Mouse (Mus musculus): ENCODE measurements around the gene Kitl. TPM values are rescaled to one million over a fixed set of nuclear protein-coding genes. Genes with fewer than 3 reads are reported as not detected.

Kitl gene
- total and polyA plus RNA-seq, 2 experiments from 2014 or later, result 52.8 to 86.6 TPM

DNA sequence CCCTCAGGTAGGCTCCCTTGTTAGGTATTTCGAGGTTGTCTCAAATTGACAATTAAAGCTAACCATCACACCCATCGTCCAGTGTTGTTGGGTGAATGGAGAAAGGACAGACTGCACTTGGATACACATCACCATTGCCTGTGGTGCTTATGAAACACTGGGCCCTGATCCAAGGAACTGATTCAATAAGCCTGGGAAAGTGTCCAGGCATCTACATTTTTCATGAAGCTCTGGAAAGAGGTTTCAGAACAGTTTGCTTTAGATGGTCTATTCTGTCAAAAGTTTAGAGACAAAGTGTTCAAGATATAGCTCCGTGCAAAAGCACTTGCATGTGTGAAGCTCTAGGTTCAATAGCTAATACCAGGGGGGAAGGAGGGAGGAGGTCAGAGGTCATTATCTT, 38.6 kb downstream of the Kitl start:
- Histone ChIP-seq H3K27me3 (ENCODE audit: insufficient read depth, low read length) (no peaks in the 10 kb centered on the region), H3K9ac (replicated peaks; ENCODE audit: low read length) (no peak overlapping the region), H3K4me3 (ENCODE audit: low read length) (no peak overlapping the region), H3K36me3 (ENCODE audit: insufficient read depth, low read length) (no peaks in the 10 kb centered on the region), H3K27ac (peak overlapping the region; percentile 20; the same call in 1 of the 2 replicates), H3K4me1 (ENCODE audit: insufficient read depth, low read length) (no peaks in the 10 kb centered on the region), H3K4me2 (ENCODE audit: low read depth, low read length) (no peak overlapping the region), H3K9me3 (ENCODE audit: low read length) (no peaks in the 10 kb centered on the region)
- WGBS, result 49% methylated on average over 3 of the region's 3 CpGs
- ATAC-seq (peak; percentile 49; the same call in 1 of the 2 replicates), DNase-seq (ENCODE audit: low spot score) (peak; percentile 65)
- TF ChIP-seq CTCF (IDR thresholded peaks at IDR 0.05; ENCODE audit: low read depth), result no peak

DNA sequence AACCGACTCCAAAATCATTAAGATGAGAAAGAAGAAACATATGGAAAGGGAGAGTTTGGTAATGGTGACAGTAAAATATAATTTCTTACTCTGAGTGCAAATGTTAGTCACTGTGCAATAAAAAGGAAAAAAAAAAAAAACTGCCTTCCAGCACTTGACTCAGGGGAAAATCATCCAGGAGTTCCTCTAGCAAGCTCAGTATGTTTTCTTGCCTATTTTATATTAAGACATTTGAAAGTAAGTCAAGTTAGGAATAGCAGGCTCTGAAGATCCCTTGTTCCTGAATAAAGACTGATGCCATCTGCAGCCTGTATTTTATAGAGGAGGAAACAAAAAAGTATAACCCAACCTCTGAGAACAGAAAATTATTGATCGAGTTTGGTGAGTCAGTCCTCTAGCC, 39.7 kb downstream of the Kitl start:
- H3K27me3 ChIP-seq (ENCODE audit: insufficient read depth, low read length), result no peaks in the 10 kb centered on the region
- no peak overlapping the region for H3K27ac ChIP-seq
- H3K4me1 ChIP-seq (ENCODE audit: insufficient read depth, low read length), result no peaks in the 10 kb centered on the region
- H3K36me3 ChIP-seq (ENCODE audit: insufficient read depth, low read length), result no peaks in the 10 kb centered on the region
- no peak overlapping the region for H3K9ac ChIP-seq (replicated peaks; ENCODE audit: low read length)
- no peak overlapping the region for H3K4me3 ChIP-seq (ENCODE audit: low read length)
- no peak overlapping the region for H3K4me2 ChIP-seq (ENCODE audit: low read depth, low read length)
- no peak for DNase-seq (ENCODE audit: low spot score)
- no peak for TF ChIP-seq CTCF (IDR thresholded peaks at IDR 0.05; ENCODE audit: low read depth)
- no peak for ATAC-seq
- 85% methylated on average over 2 of the region's 2 CpGs for WGBS
- H3K9me3 ChIP-seq (ENCODE audit: low read length), result no peaks in the 10 kb centered on the region

DNA sequence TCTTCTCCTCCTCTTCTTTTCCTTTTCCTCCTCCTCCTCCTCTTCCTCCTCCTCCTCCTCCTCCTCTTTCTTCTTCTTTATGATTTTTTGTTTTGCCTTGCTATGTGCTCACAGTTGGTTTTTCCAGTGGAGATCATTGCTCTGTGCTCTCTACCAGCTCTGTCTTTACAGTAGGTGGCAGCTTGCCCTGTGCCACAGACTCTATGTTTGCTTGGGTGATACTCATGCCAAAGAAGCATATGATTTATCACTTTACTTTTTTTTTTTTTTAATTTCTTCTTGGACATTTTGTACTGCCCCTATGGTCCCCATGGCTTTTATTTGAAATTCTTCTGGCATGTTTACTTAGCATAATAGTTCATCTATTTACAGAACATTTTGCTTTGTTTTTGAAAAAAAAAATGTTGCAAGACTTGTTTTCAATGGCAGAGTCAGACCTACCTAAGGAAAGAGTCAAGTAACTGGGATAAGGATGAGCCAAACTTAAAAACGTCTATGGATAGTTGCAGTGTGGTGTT, 41.7 kb downstream of the Kitl start:
- H3K27me3 ChIP-seq (ENCODE audit: insufficient read depth, low read length), result no peaks in the 10 kb centered on the region
- WGBS, result 67% methylated on average over 1 of the region's 1 CpGs

DNA sequence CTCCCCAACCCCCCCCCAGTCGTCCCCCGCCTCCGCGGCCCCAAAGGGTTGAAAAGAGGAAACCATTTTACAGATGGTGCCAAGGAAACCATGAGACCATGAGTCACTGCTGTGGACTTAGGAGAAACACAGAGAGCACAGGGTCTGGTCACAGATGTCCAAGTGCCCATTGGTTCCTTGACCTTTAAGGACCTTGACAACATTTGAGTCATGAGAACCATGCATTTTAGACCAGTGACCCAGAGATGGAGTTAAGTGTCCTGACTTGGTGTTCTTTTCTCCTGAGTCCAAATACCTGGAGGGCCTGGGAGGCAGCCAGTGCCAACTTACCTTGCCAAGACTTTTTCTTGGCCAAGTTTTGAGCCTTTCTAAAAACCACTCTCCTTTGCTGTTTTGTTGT, 43.9 kb downstream of the Kitl start:
- TF ChIP-seq CTCF (IDR thresholded peaks at IDR 0.05; ENCODE audit: low read depth), result no peak
- DNase-seq (ENCODE audit: low spot score) (no peak), ATAC-seq (no peak)
- Histone ChIP-seq H3K27me3 (ENCODE audit: insufficient read depth, low read length) (no peaks in the 10 kb centered on the region), H3K4me1 (ENCODE audit: insufficient read depth, low read length) (no peaks in the 10 kb centered on the region), H3K27ac (no peak overlapping the region), H3K9ac (replicated peaks; ENCODE audit: low read length) (no peak overlapping the region), H3K36me3 (ENCODE audit: insufficient read depth, low read length) (no peaks in the 10 kb centered on the region), H3K9me3 (ENCODE audit: low read length) (no peaks in the 10 kb centered on the region), H3K4me3 (ENCODE audit: low read length) (no peak overlapping the region), H3K4me2 (ENCODE audit: low read depth, low read length) (no peak overlapping the region)
- 82% methylated on average over 4 of the region's 4 CpGs for WGBS

More for the DNA sequence above, 41.7 kb downstream of the Kitl start:
- Histone ChIP-seq H3K27ac (no peak overlapping the region), H3K4me2 (ENCODE audit: low read depth, low read length) (no peak overlapping the region), H3K4me1 (ENCODE audit: insufficient read depth, low read length) (no peaks in the 10 kb centered on the region), H3K36me3 (ENCODE audit: insufficient read depth, low read length) (no peaks in the 10 kb centered on the region), H3K9ac (replicated peaks; ENCODE audit: low read length) (no peak overlapping the region), H3K4me3 (ENCODE audit: low read length) (no peak overlapping the region), H3K9me3 (ENCODE audit: low read length) (no peaks in the 10 kb centered on the region)
- no peak for DNase-seq (ENCODE audit: low spot score)
- TF ChIP-seq CTCF (IDR thresholded peaks at IDR 0.05; ENCODE audit: low read depth), result no peak
- no peak for ATAC-seq

DNA sequence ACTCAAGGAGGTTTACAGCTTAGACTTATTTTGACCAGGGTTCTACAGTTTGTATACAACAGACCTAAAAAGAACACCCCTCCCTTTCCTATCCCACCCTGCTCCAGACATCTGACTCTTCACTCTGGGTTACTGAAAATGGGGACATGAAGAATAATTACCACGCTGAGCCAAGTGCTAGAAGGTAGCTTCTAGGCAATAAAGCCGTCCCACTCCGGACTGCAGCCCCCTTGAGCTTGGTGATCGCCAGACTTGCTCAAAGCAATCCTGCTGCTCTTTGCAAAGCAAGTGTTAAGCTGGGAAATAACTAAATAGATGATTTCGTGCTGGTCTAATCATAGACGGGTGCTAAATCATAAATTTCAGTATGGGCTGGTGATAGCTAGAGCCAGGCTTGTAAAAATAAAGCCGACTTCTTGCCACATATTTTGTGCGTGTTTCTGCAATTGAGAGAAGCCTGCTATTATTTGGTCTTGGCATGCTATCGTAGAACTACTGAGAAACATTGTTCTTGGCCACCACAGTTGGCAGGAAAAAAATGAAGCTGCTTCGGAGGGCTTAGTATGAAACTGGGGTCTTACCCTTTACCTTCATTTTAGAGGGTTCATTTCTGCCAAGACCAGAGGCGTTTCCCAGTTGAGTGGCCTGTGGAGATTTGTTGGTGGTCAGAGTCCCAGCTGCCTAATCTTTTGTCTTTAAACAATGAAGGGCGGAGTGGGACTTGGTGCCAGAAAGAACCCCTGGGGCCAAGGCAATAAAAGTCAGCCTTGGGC, 50.3 kb downstream of the Kitl start:
- DNase-seq (ENCODE audit: low spot score), result peak; percentile 60
- Histone ChIP-seq H3K9me3 (ENCODE audit: low read length) (no peaks in the 10 kb centered on the region), H3K4me2 (ENCODE audit: low read depth, low read length) (peak overlapping the region; percentile 38), H3K9ac (replicated peaks; ENCODE audit: low read length) (no peak overlapping the region), H3K27me3 (ENCODE audit: insufficient read depth, low read length) (no peaks in the 10 kb centered on the region), H3K4me3 (ENCODE audit: low read length) (no peak overlapping the region), H3K4me1 (ENCODE audit: insufficient read depth, low read length) (no peaks in the 10 kb centered on the region), H3K27ac (peak overlapping the region; percentile 41; the same call in 1 of the 2 replicates), H3K36me3 (ENCODE audit: insufficient read depth, low read length) (no peaks in the 10 kb centered on the region)
- 13% methylated on average over 12 of the region's 12 CpGs for WGBS
- no peak for TF ChIP-seq CTCF (IDR thresholded peaks at IDR 0.05; ENCODE audit: low read depth)
- ATAC-seq, result peak; percentile 78

DNA sequence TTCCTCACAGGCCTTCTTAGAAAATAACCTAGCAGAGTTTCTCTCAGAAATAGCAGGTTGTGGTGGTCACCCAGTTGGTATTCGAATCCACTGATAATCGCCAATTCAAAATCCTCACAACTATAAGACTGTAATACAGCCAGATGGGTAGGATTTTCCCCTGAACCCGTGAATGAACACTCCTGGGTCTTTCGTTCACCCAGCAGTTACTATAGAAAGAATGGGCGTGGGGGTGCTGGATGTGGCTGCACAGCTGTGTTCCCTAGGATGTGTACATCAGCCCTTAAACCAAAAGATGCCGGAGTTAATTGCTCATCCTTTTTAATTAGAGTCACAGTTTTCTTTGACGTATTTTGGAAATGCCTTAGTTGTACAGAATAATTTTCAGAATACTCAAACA, 50.9 kb downstream of the Kitl start:
- peak overlapping the region; percentile 38; the same call in 1 of the 2 replicates for H3K4me2 ChIP-seq (ENCODE audit: low read depth, low read length)
- DNase-seq (ENCODE audit: low spot score), result no peak

DNA sequence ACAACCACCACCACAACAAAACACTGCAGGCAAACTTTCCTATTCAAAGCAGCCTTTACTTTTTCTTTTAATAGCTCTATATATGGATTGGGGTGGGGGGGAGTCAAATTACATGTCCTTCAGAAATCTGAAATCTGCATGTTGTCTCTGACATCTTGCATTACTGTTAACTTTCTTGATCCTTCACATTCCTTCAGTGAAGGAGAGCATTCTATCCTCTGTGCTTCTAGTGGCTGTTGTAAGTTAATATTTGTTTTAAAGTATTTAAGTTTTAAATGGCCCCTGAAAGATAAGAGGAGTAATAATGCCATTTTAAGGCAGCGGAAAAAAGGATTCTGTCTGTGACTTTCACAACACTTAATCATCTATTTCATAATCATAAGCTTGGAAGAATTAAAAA, 57.2 kb downstream of the Kitl start:
- 89% methylated on average over 1 of the region's 1 CpGs for WGBS
- Histone ChIP-seq H3K4me1 (ENCODE audit: insufficient read depth, low read length) (no peaks in the 10 kb centered on the region), H3K27me3 (ENCODE audit: insufficient read depth, low read length) (no peaks in the 10 kb centered on the region), H3K4me3 (ENCODE audit: low read length) (no peak overlapping the region), H3K4me2 (ENCODE audit: low read depth, low read length) (no peak overlapping the region), H3K36me3 (ENCODE audit: insufficient read depth, low read length) (no peaks in the 10 kb centered on the region), H3K9me3 (ENCODE audit: low read length) (no peaks in the 10 kb centered on the region), H3K27ac (no peak overlapping the region), H3K9ac (replicated peaks; ENCODE audit: low read length) (no peak overlapping the region)
- no peak for TF ChIP-seq CTCF (IDR thresholded peaks at IDR 0.05; ENCODE audit: low read depth)
- DNase-seq (ENCODE audit: low spot score) (no peak), ATAC-seq (no peak)

More for the DNA sequence above, 50.9 kb downstream of the Kitl start:
- no peak for ATAC-seq
- no peak for TF ChIP-seq CTCF (IDR thresholded peaks at IDR 0.05; ENCODE audit: low read depth)
- no peaks in the 10 kb centered on the region for H3K36me3 ChIP-seq (ENCODE audit: insufficient read depth, low read length)
- H3K27me3 ChIP-seq (ENCODE audit: insufficient read depth, low read length), result no peaks in the 10 kb centered on the region
- H3K9ac ChIP-seq (replicated peaks; ENCODE audit: low read length), result no peak overlapping the region
- H3K9me3 ChIP-seq (ENCODE audit: low read length), result no peaks in the 10 kb centered on the region
- peak overlapping the region; percentile 18; the same call in 1 of the 2 replicates for H3K27ac ChIP-seq
- WGBS, result 22% methylated on average over 7 of the region's 7 CpGs
- no peaks in the 10 kb centered on the region for H3K4me1 ChIP-seq (ENCODE audit: insufficient read depth, low read length)
- no peak overlapping the region for H3K4me3 ChIP-seq (ENCODE audit: low read length)
